Mouse (Mus musculus) MN1 (cell line): ENCODE measurements at regions not wholly inside any gene's neighbourhood (a gene's known extent, or its start where the extent isn't known, plus 50 kb on each side); places are given as distances from the start of the nearest gene placed in this dataset.
A peak's percentile ranks its signal among the peaks of the same experiment; 100 is the strongest.

ENCODE experiments used
- DNase-seq: peaks from one replicate; pipeline ENCODE4 v3.0.0-alpha.2; 2016; ENCODE audit warnings: low spot score

- peak; percentile 59 for DNase-seq
Measured at GRCm38 (mm10) chr12:99096930-99097617, 176.7 kb downstream of the Ttc8 start.

GRCm38 (mm10) chr12:99097618-99098066 lies 177.3 kb downstream of the Ttc8 start:
- no peak for DNase-seq

DNA sequence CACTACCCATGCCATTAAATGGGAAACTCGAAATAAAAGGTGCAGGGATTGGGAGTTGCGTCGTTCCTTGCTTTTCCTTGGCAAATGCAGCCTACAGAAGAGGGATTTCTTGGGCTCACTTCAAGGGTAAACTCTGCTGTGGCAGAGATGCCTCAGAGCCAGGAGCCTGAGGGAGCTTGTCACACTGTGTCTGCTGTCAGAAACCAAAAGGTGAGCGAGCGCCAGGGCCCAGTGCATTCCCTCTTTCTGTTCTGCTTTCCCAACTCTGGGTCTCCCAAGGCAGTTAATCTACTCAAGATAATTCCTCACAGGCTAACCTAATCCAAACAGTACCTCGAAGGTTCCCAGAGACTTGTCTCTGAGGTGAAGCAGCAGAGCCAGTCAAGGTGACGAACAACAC lies 179.5 kb downstream of the Ttc8 start:
- DNase-seq: no peak

GRCm38 (mm10) chr12:99108616-99109015 lies 188.2 kb downstream of the Ttc8 start:
- DNase-seq: no peak

GRCm38 (mm10) chr12:99113781-99114180 lies 193.4 kb downstream of the Ttc8 start:
- no peak for DNase-seq

- no peak for DNase-seq
Measured at GRCm38 (mm10) chr12:99116491-99116890, 196.1 kb downstream of the Ttc8 start.

- no peak for DNase-seq
Measured at GRCm38 (mm10) chr12:99118381-99119115, 198.2 kb downstream of the Ttc8 start.

DNA sequence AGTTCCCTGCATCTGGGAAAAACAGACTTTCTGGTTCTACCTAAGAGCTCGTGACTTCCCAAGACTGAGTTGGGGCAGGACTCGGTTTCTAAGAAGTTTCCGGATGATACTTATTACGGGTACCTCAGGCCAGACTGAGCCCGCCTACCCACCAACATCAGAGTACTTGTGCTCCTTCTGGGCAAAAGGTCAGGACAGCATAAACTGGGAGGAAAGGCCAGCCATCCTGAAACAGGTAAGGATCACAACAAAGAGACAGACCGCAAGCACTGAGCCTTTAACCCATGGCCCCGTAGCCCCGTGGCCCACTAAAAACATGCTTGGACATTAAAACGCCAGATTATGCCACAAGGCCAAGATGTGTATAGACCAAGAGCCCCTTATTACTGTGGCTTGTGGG lies 199.6 kb downstream of the Ttc8 start:
- DNase-seq: no peak

DNA sequence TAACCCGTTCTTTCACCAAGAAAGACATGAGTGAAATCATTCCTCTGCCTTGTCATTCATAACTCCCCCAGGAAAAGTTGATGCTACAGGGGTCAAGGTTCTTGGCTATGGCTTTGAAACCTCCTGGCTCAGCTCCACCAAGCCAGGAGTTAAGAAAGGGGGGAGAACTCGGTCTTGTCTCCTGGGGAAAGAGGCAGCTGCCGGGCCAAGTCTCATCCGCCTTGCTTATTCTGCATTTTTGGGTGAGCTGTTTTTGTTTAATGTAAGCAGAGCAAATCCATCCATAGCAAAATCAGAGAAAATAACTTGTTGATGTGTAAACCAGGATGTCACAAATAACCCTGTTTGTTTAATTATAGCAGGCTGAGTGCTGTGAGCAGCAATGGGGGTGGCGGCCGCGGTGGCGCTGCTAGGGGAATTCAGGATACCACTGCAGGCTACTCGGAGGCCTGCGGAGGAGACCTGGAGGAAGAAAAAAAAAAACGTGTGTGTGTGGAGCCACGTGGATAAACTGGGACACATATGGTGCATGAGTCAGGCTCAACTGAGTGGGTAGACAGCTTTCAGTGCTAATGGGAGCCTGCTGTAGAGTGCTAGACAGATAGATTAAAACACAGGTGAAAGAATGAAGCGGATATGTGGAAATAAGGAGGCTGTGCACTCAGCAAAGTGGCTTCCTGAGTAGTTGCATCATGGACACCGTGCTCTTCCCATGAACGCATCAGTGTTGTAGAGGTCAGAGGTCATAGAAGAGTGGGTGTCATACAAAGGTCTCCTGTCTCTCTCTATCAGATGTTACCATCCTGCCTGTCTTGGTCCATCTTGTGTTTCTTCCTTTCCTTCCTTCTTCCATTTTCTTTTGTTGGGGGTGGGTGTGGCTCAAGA lies 203.5 kb downstream of the Ttc8 start:
- no peak for DNase-seq

GRCm38 (mm10) chr12:99126129-99126528 lies 205.8 kb downstream of the Ttc8 start:
- DNase-seq: no peak
